Mouse (Mus musculus): ENCODE measurements at regions not wholly inside any gene's neighbourhood (a gene's known extent, or its start where the extent isn't known, plus 50 kb on each side); places are given as distances from the start of the nearest gene placed in this dataset.

DNA sequence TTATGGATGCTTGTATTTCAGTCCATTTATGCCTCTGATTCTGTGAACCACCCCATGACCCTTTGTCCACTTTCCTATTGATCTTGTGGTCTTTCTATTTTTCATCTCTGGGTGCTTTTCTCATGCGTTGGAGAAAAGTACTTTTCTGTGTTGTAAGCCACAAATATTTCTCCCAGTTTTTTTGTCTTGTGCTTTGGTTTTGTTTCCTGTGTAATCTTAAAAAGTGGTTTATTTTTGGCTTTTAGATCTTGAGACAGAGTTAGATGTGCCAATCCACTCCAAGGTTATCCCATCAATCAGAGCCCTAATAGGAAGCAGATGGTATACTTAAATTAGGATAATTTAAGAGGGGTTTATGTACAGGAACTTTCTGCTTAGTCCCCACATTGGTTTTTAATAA is 50.0 kb upstream of the Slc22a23 start:
- DNase-seq (ENCODE audit: low spot score in 2 of 2) = no peak
